In genomic region chr4:111737551-111737950, GRCm38 (mm10) we compare ENCODE assay signal across 23 mouse cellular contexts. TPM values are rescaled to one million over a fixed set of nuclear protein-coding genes. Genes with fewer than 3 reads are reported as not detected.
DNase-seq lines count a peak whose midpoint lies in the region; ATAC-seq and TF ChIP-seq lines count a peak whose summit lies in the region.
"Had no signal": no experiment of that assay in that cellular context is flagged by ENCODE, and none has a peak within 500 bp of the region (broad histone marks: within the 10 kb centered on the region; RNA-seq: fewer than 3 reads in every experiment).

No protein-coding gene starts in this region.

- peak; percentile 62 for DNase-seq in kidney, adult 9 months
- DNase-seq in kidney, postnatal 25 days: no peak
- no peak for DNase-seq in stomach, postnatal 0 days (ENCODE audit: low spot score)
- DNase-seq: adrenal gland, adult 8-10 months; adrenal gland, postnatal 14 days; adrenal gland, postnatal 36 days; B cell, adult 2 months; cerebellum, adult 11-12 months; cerebellum, adult 2 months; cerebellum, adult 9-10 months; cerebellum, postnatal 10 days; cerebellum, postnatal 25 days had no signal

- no peak overlapping the region for H3K4me2 ChIP-seq in intestine, embryonic 15.5 days (replicated peaks)
- no peak overlapping the region for H3K4me2 ChIP-seq in intestine, embryonic 16.5 days (ENCODE audit: low read depth, low read length)
- no peak overlapping the region for H3K4me2 ChIP-seq in stomach, postnatal 0 days (replicated peaks; ENCODE audit: low read depth)
- H3K4me2 ChIP-seq: embryonic facial prominence, embryonic 12.5 days; forebrain, embryonic 13.5 days; forebrain, embryonic 15.5 days had no signal

- TF ChIP-seq CTCF in stomach, postnatal 0 days (IDR thresholded peaks at IDR 0.05; ENCODE audit: low read depth): no peak

- no peak for TF ChIP-seq EP300 in stomach, postnatal 0 days (optimal IDR thresholded peaks at IDR 0.05)

- H3K9me3 ChIP-seq in intestine, embryonic 15.5 days: no peaks in the 10 kb centered on the region
- H3K9me3 ChIP-seq in intestine, embryonic 16.5 days (ENCODE audit: control insufficient read depth, low read length): no peaks in the 10 kb centered on the region
- no peaks in the 10 kb centered on the region for H3K9me3 ChIP-seq in stomach, postnatal 0 days (ENCODE audit: control insufficient read depth, low read length)
- H3K9me3 ChIP-seq: embryonic facial prominence, embryonic 10.5 days; embryonic facial prominence, embryonic 12.5 days; forebrain, embryonic 13.5 days; forebrain, embryonic 15.5 days; G1E had no signal

- no peaks in the 10 kb centered on the region for H3K27me3 ChIP-seq in intestine, embryonic 15.5 days (replicated peaks)
- H3K27me3 ChIP-seq in intestine, embryonic 16.5 days (replicated peaks; ENCODE audit: control insufficient read depth, insufficient read depth, low read length): no peaks in the 10 kb centered on the region
- no peaks in the 10 kb centered on the region for H3K27me3 ChIP-seq in stomach, postnatal 0 days (ENCODE audit: control insufficient read depth, insufficient read depth, low read length)
- H3K27me3 ChIP-seq: CH12.LX; embryonic facial prominence, embryonic 12.5 days; forebrain, embryonic 13.5 days; forebrain, embryonic 15.5 days; Patski had no signal

- H3K27ac ChIP-seq in intestine, embryonic 15.5 days: no peak overlapping the region
- H3K27ac ChIP-seq in intestine, embryonic 16.5 days (ENCODE audit: low read length): no peak overlapping the region
- H3K27ac ChIP-seq in stomach, postnatal 0 days (replicated peaks): no peak overlapping the region
- H3K27ac ChIP-seq: embryonic facial prominence, embryonic 10.5 days; embryonic facial prominence, embryonic 12.5 days; forebrain, embryonic 13.5 days; forebrain, embryonic 15.5 days had no signal

- ATAC-seq in intestine, embryonic 15.5 days: peak; percentile 47; the same call in 1 of the 2 replicates
- ATAC-seq in intestine, embryonic 16.5 days: no peak
- ATAC-seq in stomach, postnatal 0 days (ENCODE audit: low FRiP score, low TSS enrichment): peak; percentile 24; the same call in 1 of the 2 replicates
- ATAC-seq: activated CD4-positive, CD25-positive, alpha-beta regulatory T cell, adult 4 months; CD4-positive, CD25-positive, alpha-beta regulatory T cell, adult 4 months; forebrain, embryonic 13.5 days; forebrain, embryonic 15.5 days; Patski had no signal

- no peak overlapping the region for H3K9ac ChIP-seq in intestine, embryonic 15.5 days
- no peak overlapping the region for H3K9ac ChIP-seq in intestine, embryonic 16.5 days (ENCODE audit: low read depth, low read length)
- no peak overlapping the region for H3K9ac ChIP-seq in stomach, postnatal 0 days (ENCODE audit: low read length)
- H3K9ac ChIP-seq: embryonic facial prominence, embryonic 12.5 days; forebrain, embryonic 13.5 days; forebrain, embryonic 15.5 days had no signal

- no peak overlapping the region for H3K4me3 ChIP-seq in intestine, embryonic 15.5 days (replicated peaks)
- no peak overlapping the region for H3K4me3 ChIP-seq in intestine, embryonic 16.5 days (ENCODE audit: low read length)
- H3K4me3 ChIP-seq in stomach, postnatal 0 days (ENCODE audit: low read depth, low read length): no peak overlapping the region
- H3K4me3 ChIP-seq: embryonic facial prominence, embryonic 10.5 days; embryonic facial prominence, embryonic 12.5 days; forebrain, embryonic 13.5 days; forebrain, embryonic 15.5 days had no signal

- H3K4me1 ChIP-seq in intestine, embryonic 15.5 days (replicated peaks): no peaks in the 10 kb centered on the region
- no peaks in the 10 kb centered on the region for H3K4me1 ChIP-seq in intestine, embryonic 16.5 days (ENCODE audit: control insufficient read depth, insufficient read depth, low read length)
- H3K4me1 ChIP-seq in stomach, postnatal 0 days (replicated peaks; ENCODE audit: control insufficient read depth, insufficient read depth): no peaks in the 10 kb centered on the region
- H3K4me1 ChIP-seq: embryonic facial prominence, embryonic 10.5 days; embryonic facial prominence, embryonic 12.5 days; forebrain, embryonic 13.5 days; forebrain, embryonic 15.5 days had no signal

- WGBS in intestine, embryonic 15.5 days: 82% methylated on average over 1 of the region's 1 CpGs
- 69% methylated on average over 1 of the region's 1 CpGs for WGBS in intestine, embryonic 16.5 days
- WGBS in stomach, postnatal 0 days: 73% methylated on average over 1 of the region's 1 CpGs

- H3K36me3 ChIP-seq in intestine, embryonic 15.5 days: no peaks in the 10 kb centered on the region
- no peaks in the 10 kb centered on the region for H3K36me3 ChIP-seq in intestine, embryonic 16.5 days (ENCODE audit: control insufficient read depth, insufficient read depth, low read length)
- H3K36me3 ChIP-seq in stomach, postnatal 0 days (ENCODE audit: control insufficient read depth, insufficient read depth, low read length): no peaks in the 10 kb centered on the region
- H3K36me3 ChIP-seq: embryonic facial prominence, embryonic 10.5 days; embryonic facial prominence, embryonic 12.5 days; forebrain, embryonic 15.5 days; G1E had no signal

RNA-seq across cellular contexts. Expression of gene Spata6, which starts 17.8 kb away (rescaled TPM):
- polyA plus RNA-seq in intestine, embryonic 15.5 days (2015; fragmentation: Nextera tagmentation; extraction: Ambion mirVana): 16.5 and 16.8 TPM in 2 replicates
- polyA plus RNA-seq in intestine, embryonic 16.5 days (2015; fragmentation: Nextera tagmentation; extraction: Ambion mirVana): 13.5 and 14.0 TPM in 2 replicates
- 15.1 and 16.7 TPM in 2 replicates for polyA plus RNA-seq in stomach, postnatal 0 days (2015; fragmentation: Nextera tagmentation; extraction: Ambion mirVana)
- polyA plus RNA-seq: G1E had no signal
